Mouse (Mus musculus): ENCODE data around the gene Gm4707.
"Not testable (repeated sequence)": the region's sequence is repeated elsewhere in the genome, so short reads cannot be mapped to it uniquely, and the experiment has no call there.

Gm4707 gene

GRCm38 (mm10) chr17:71459818-71460217 lies at the start of gene Gm4707:
Gene Gm4707, minus strand, starts transcription at chr17:71459918.
- DNase-seq (ENCODE audit: low read depth, low spot score): no peak

- no peak for DNase-seq (ENCODE audit: low read depth, low spot score)
These were observed 47.1 kb upstream of the Gm4707 start for GRCm38 (mm10) chr17:71506832-71507231.

GRCm38 (mm10) chr17:71495784-71496183 lies 36.1 kb upstream of the Gm4707 start:
- DNase-seq (ENCODE audit: low read depth, low spot score): no peak

- no peak for DNase-seq (ENCODE audit: low read depth, low spot score)
These were observed 31.6 kb upstream of the Gm4707 start for GRCm38 (mm10) chr17:71491332-71491686.

GRCm38 (mm10) chr17:71490666-71491331 lies 31.1 kb upstream of the Gm4707 start:
- DNase-seq (ENCODE audit: low read depth, low spot score): no peak

- no peak for DNase-seq (ENCODE audit: low read depth, low spot score)
These were observed 30.2 kb upstream of the Gm4707 start for GRCm38 (mm10) chr17:71489703-71490461.

GRCm38 (mm10) chr17:71486231-71486851 lies 26.6 kb upstream of the Gm4707 start:
- no peak for DNase-seq (ENCODE audit: low read depth, low spot score)

GRCm38 (mm10) chr17:71485791-71486230 lies 26.1 kb upstream of the Gm4707 start:
- no peak for DNase-seq (ENCODE audit: low read depth, low spot score)

GRCm38 (mm10) chr17:71484711-71485110 lies 25.0 kb upstream of the Gm4707 start:
- no peak for DNase-seq (ENCODE audit: low read depth, low spot score)

GRCm38 (mm10) chr17:71483418-71484060 lies 23.8 kb upstream of the Gm4707 start:
- DNase-seq (ENCODE audit: low read depth, low spot score): no peak

GRCm38 (mm10) chr17:71479381-71479901 lies 19.7 kb upstream of the Gm4707 start:
- DNase-seq (ENCODE audit: low read depth, low spot score): no peak

- DNase-seq (ENCODE audit: low read depth, low spot score): no peak
These were observed 17.8 kb upstream of the Gm4707 start for GRCm38 (mm10) chr17:71477481-71477880.

GRCm38 (mm10) chr17:71476346-71477020 lies 16.8 kb upstream of the Gm4707 start:
- no peak for DNase-seq (ENCODE audit: low read depth, low spot score)

GRCm38 (mm10) chr17:71475705-71476089 lies 16.0 kb upstream of the Gm4707 start:
- DNase-seq (ENCODE audit: low read depth, low spot score): peak; percentile 73

GRCm38 (mm10) chr17:71474762-71475704 lies 15.3 kb upstream of the Gm4707 start, which contains the start of gene Smchd1:
Gene Smchd1, minus strand, starts transcription at chr17:71475343.
- peak; percentile 84 for DNase-seq (ENCODE audit: low read depth, low spot score)

GRCm38 (mm10) chr17:71474128-71474527 lies 14.4 kb upstream of the Gm4707 start:
- no peak for DNase-seq (ENCODE audit: low read depth, low spot score)

- no peak for DNase-seq (ENCODE audit: low read depth, low spot score)
These were observed 11.5 kb upstream of the Gm4707 start for GRCm38 (mm10) chr17:71471261-71471660.

GRCm38 (mm10) chr17:71460312-71460711 lies 594 bp upstream of the Gm4707 start:
- no peak for DNase-seq (ENCODE audit: low read depth, low spot score)

GRCm38 (mm10) chr17:71457361-71457760 lies 2.4 kb downstream of the Gm4707 start:
- DNase-seq (ENCODE audit: low read depth, low spot score): not testable (repeated sequence)

- DNase-seq (ENCODE audit: low read depth, low spot score): no peak
These were observed 14.5 kb downstream of the Gm4707 start for GRCm38 (mm10) chr17:71445191-71445590.
